Mouse (Mus musculus) effector memory CD4-positive, alpha-beta T cell, adult 5 months (primary cell): ENCODE measurements around the gene Nutf2-ps1. TPM values are rescaled to one million over a fixed set of nuclear protein-coding genes. Genes with fewer than 3 reads are reported as not detected.

Experiments used
- polyA plus RNA-seq: library from polyadenylated mRNA; unstranded; fragments of 100-300 nt; shearing (Covaris generic); gene quantifications from one replicate; pipeline ENCODE4 v1.2.1, GENCODE M21; 2017

Nutf2-ps1 gene
- 99.2 TPM for polyA plus RNA-seq

GRCm38 (mm10) chr19:53588968-53589367 lies at the start of gene Nutf2-ps1:
Nutf2-ps1 (minus strand) TSS chr19:53589068.

GRCm38 (mm10) chr19:53599757-53600539 lies 11.1 kb upstream of the Nutf2-ps1 start, which contains the start of gene Smc3:
Smc3 (plus strand) TSS chr19:53600398.

Other genes with a start within 250 kb of the Nutf2-ps1 start
- not detected for gene Gm10197, start 217.3 kb downstream of the Nutf2-ps1 start, polyA plus RNA-seq
- 116 TPM for gene Smndc1, start 198.5 kb downstream of the Nutf2-ps1 start, polyA plus RNA-seq
- gene Dusp5, start 60.0 kb downstream of the Nutf2-ps1 start, polyA plus RNA-seq = 1,182 TPM
- gene Smc3, start 11.3 kb upstream of the Nutf2-ps1 start, polyA plus RNA-seq = 52.5 TPM
- gene Rbm20, start 88.2 kb upstream of the Nutf2-ps1 start, polyA plus RNA-seq = not detected